Mouse (Mus musculus) left cerebral cortex, postnatal 14 days (tissue): ENCODE results near the gene Noc2l. TPM values are rescaled to one million over a fixed set of nuclear protein-coding genes. Genes with fewer than 3 reads are reported as not detected.
A peak's percentile ranks its signal among the peaks of the same experiment; 100 is the strongest.

Experiments
- DNase-seq, 2 experiments: peaks; one replicate each; pipeline ENCODE4 v3.0.0; 2021 to 2022; ENCODE audit warnings: low spot score in 2 of 2, mixed read lengths in 1 of 2
- intact Hi-C: fragments of 180-260 bp; cut with DNase I; formaldehyde crosslinking; loops from one replicate; pipeline ENCODE4 v1.15.1; 2025
- total RNA-seq, 2 experiments: library from RNA; stranded (reverse); gene quantifications; 2 replicates each; pipeline ENCODE4 v1.2.3; 2021

Gene Noc2l
- total RNA-seq, 2 experiments from 2014 or later = 60.3 to 61.4 TPM

GRCm38 (mm10) chr4:156209963-156210635, 25.7 kb upstream of the Noc2l start:
- intact Hi-C loops = no loop called here

DNA sequence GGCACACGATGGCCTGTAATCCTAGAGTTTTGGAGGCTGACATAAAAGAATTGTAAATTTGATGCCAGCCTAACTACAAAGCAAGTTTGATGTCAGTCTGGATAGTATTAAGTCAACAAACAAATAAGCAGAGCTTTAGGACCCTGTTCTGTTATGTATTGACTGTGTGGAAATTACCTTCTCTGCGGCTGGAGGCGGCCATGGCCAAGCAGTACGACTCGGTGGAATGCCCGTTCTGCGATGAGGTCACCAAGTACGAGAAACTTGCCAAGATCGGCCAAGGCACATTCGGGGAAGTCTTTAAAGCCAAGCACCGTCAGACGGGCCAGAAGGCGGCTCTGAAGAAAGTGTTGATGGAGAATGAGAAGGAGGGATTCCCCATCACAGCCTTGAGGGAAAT, 22.7 kb upstream of the Noc2l start:
- intact Hi-C loops = no loop called here
- no peak for DNase-seq

More at GRCm38 (mm10) chr4:156209963-156210635, 25.7 kb upstream of the Noc2l start:
- no peak for DNase-seq

- intact Hi-C loops = no loop called here
- no peak for DNase-seq
These were observed 20.2 kb upstream of the Noc2l start, which contains the start of gene Perm1 for GRCm38 (mm10) chr4:156215649-156216048. Gene Perm1 (plus strand): TSS chr4:156215868.

DNA sequence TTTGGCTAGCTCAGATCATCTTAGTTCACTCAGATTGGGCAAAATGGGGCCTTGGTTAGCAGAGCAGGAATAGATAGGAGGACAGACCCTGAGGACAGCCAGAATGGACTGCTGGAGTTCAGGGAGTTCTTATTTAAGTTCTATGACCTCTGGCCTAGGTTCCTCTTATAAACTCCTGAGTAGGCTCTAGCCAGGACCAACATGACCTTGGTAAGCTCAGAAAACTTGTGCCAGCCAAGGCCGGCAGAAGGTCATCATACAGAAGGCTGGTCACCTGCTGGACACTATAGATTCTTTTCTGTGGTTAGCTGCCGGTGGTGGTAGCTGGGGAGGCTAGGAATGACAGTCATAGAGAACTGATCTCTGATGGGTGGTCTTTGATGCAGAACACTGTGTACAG, 19.6 kb upstream of the Noc2l start:
- intact Hi-C loops = no loop called here
- DNase-seq = no peak

GRCm38 (mm10) chr4:156217022-156217669, 18.7 kb upstream of the Noc2l start:
- intact Hi-C loops = no loop called here
- no peak for DNase-seq

GRCm38 (mm10) chr4:156217838-156218237, 18.0 kb upstream of the Noc2l start:
- DNase-seq = no peak
- intact Hi-C loops = no loop called here

DNA sequence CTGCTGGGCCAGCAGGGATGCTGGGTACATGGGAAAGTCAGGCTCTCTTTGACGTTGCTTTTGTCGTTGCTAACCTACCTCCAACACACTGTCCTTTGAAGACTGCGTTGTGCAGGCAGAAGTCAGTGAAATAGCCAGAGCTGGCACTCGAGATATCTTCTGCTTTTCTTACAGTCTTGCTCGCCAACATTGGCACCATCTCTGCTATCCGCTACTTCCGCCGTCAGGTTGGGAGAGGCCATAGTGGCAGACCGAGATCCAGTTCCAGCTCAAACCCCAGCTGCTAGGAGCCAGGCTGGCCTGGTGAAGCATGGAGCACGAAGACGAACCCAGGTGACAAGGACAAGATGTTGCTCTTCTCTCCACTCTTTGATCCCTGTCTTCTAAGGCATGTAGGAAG, 15.9 kb upstream of the Noc2l start:
- intact Hi-C loops = no loop called here
- DNase-seq = no peak

DNA sequence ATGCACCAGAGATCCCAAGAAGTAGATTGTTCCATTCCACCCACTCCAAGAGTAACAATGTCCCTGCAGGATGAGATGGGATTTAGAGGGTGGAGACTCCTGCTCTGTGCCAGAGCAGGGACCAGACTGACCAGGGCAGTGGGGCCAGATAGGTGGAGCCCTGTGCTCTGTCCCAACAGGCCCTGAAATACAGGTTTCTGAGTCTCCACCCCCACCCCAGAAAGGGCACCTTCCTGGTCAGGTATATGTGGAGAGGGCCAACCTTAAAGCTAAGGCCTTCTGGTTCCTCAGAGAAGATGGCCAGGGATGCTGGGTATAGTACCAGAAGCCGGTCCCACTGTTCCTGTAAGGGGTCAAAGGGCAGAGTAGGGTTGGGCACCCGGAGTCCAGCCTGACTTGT, 11.5 kb upstream of the Noc2l start:
- no peak for DNase-seq
- intact Hi-C loops = no loop called here

- intact Hi-C loops = no loop called here
- DNase-seq = no peak
These were observed 7.9 kb upstream of the Noc2l start for GRCm38 (mm10) chr4:156227752-156228392.

GRCm38 (mm10) chr4:156228393-156229024, 7.3 kb upstream of the Noc2l start:
- DNase-seq = no peak
- intact Hi-C loops = no loop called here

DNA sequence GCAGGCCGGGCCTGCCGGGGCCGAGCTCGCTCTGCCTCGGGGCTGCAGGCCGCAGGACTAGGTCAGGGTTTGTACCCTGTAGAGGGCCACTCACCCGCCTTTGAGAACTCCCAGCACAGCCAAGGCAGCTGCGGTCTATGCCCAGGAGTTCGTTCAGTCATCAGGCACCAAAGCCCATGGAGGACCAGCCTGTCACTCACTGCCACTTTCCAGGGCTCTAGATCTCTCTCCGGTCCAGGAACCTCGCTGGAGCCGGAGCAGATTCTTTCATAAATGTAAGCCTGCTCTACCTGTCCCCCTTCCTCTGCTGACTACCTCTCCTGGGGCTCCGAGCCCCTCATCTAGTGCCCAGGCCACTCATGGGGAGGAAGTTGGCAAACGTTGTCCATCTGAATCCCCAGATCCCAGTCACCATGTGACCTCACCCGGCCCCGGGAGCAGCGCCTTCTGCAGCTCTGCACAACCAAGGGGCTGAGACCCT, 1.7 kb upstream of the Noc2l start:
- DNase-seq = no peak
- intact Hi-C loops = loop anchor here (2.0 kb wide), 1 partner anchor 37 kb away; the partner anchor contains the start of gene Agrn

- peak; percentile 69 to 81 for DNase-seq
- intact Hi-C loops = loop anchor here (2.0 kb wide), 1 partner anchor 38 kb away; the partner anchor contains the start of gene Agrn
These were observed 1.1 kb upstream of the Noc2l start, which contains the start of gene Plekhn1 for GRCm38 (mm10) chr4:156234701-156235213. Gene Plekhn1 (minus strand): TSS chr4:156234857.

GRCm38 (mm10) chr4:156235360-156235770, 445 bp upstream of the Noc2l start:
- DNase-seq = no peak

GRCm38 (mm10) chr4:156236651-156237447, 1.0 kb downstream of the Noc2l start:
- no peak for DNase-seq
- intact Hi-C loops = no loop called here

More at GRCm38 (mm10) chr4:156235360-156235770, 445 bp upstream of the Noc2l start:
- intact Hi-C loops = loop anchor here (2.0 kb wide), 1 partner anchor 39 kb away; the partner anchor contains the start of gene Agrn

DNA sequence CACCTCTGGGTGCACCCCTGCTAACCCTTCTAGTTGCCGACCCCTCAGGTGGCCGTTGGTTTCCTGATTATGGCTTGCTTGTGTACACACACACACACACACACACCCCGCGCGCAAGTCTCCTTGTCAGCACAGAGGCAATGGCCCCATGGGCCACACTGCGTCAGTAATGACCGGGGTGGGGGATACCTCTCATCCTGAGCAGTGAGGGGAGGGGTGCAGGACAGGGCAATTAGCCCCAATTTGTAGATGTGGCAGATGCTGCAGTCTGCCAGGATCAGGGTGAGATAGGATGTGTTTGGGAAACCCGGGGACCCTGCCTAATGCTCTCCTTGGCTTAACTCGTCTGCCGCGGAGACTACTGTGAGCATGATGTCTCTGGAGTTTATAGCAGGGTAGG, 13.8 kb downstream of the Noc2l start:
- intact Hi-C loops = no loop called here
- no peak for DNase-seq

- no peak for DNase-seq
- intact Hi-C loops = no loop called here
These were observed 15.3 kb downstream of the Noc2l start for GRCm38 (mm10) chr4:156251081-156251480.

DNA sequence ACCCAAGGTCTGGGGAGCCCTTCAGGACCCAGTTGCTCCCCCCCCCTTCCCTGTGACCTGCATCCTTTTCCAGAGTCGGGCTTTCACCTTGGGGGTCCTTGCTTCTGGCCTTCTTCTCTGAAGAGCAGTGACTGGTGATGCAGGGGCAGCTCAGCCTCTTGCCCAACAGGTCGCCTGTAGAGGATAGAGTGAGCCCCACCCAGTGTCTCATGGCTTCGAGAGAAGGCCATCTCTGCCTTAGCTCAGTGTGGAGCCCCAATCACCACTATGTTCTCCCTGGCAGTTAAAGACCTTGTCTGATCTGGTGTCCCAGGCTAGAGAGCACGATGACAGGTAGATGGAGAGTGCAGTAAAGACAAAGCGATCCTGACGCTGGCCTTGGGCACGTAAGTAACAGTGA, 16.3 kb downstream of the Noc2l start:
- intact Hi-C loops = no loop called here
- DNase-seq = no peak

GRCm38 (mm10) chr4:156252619-156253018, 16.8 kb downstream of the Noc2l start:
- intact Hi-C loops = no loop called here
- no peak for DNase-seq

DNA sequence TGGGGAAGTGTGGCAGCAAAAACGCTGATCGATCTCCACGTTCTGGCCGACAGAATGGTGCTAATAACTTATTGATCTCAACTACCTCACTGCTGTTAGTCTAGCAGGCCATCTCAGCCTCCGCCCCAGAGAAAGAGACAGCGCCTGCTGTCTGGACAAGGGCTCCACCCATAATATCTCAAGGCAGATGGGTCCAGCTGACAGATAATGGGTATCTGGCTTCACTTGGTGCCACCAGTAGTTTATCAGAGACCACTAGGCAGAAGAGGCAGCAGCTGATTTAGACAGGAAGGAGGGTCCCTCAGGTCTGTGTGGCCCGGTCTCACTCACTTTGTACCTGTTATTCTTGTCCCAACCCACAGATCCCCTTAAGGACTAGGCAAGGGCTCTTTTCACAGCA, 17.2 kb downstream of the Noc2l start:
- no peak for DNase-seq
- intact Hi-C loops = no loop called here
